Mouse (Mus musculus): ENCODE measurements around the gene Ttc23. TPM values are rescaled to one million over a fixed set of nuclear protein-coding genes. Genes with fewer than 3 reads are reported as not detected.

Ttc23 gene
- polyA plus RNA-seq, 1 experiment from 2014 or later, result 33.5 TPM

DNA sequence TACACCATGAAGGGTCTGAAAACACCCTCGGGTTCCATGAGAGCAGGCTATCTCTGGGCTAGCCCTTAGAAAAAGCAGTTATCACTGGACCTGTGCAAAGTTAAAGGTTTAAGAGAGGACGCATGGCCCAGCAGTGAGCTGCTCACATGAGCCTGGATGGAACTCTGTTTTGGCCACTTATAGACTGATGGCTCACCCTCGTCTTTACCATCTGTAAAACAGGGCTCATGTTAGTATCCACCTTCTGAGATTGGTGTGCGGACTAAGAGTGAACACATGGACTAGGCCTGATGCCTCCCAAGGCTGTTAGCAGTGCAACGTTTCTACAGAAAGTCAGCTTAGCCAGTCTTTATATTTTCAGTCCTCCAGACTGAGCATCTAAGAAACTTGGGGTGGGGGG, 109.4 kb downstream of the Ttc23 start:
- Histone ChIP-seq H3K27ac (ENCODE audit: low read depth) (no peak overlapping the region), H3K27me3 (ENCODE audit: insufficient read depth, low read length) (peaks cover 7% of the 10 kb centered on the region), H3K9me3 (ENCODE audit: low read depth, low read length) (no peaks in the 10 kb centered on the region), H3K36me3 (ENCODE audit: insufficient read depth) (no peaks in the 10 kb centered on the region), H3K9ac (no peak overlapping the region), H3K4me2 (no peak overlapping the region), H3K4me3 (ENCODE audit: low read depth, low read length) (no peak overlapping the region), H3K4me1 (ENCODE audit: insufficient read depth) (no peaks in the 10 kb centered on the region)
- ATAC-seq (ENCODE audit: insufficient read depth) (no peak), DNase-seq (no peak)
- TF ChIP-seq CTCF (IDR thresholded peaks at IDR 0.05; ENCODE audit: low read depth), result no peak
- WGBS, result 83% methylated on average over 5 of the region's 5 CpGs

DNA sequence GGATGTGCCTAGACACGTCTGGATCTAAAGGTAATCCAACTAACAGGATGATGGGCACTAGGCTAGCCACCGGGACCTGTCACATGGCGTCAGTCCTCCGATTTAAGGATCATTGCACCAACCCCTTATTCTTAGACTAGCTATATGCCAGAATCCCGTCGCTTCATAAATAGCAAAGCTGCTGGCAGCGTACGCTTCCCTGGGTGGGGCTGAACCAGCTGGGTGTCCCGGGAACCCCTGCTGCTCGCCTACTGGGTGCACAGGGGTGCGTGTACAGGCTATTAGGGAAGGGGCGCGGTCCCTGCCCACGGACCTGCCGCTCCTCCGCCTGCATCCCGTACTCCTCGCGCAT, 111.3 kb downstream of the Ttc23 start:
- Histone ChIP-seq H3K4me3 (ENCODE audit: low read depth, low read length) (peak overlapping the region; percentile 56), H3K4me2 (peak overlapping the region; percentile 100), H3K27me3 (ENCODE audit: insufficient read depth, low read length) (peaks cover 7% of the 10 kb centered on the region), H3K4me1 (ENCODE audit: insufficient read depth) (no peaks in the 10 kb centered on the region), H3K36me3 (ENCODE audit: insufficient read depth) (no peaks in the 10 kb centered on the region), H3K9ac (peak overlapping the region; percentile 50), H3K9me3 (ENCODE audit: low read depth, low read length) (no peaks in the 10 kb centered on the region), H3K27ac (ENCODE audit: low read depth) (no peak overlapping the region)
- TF ChIP-seq CTCF (IDR thresholded peaks at IDR 0.05; ENCODE audit: low read depth), result no peak
- WGBS, result 0% methylated on average over 19 of the region's 19 CpGs
- no peak for ATAC-seq (ENCODE audit: insufficient read depth)
- no peak for DNase-seq

DNA sequence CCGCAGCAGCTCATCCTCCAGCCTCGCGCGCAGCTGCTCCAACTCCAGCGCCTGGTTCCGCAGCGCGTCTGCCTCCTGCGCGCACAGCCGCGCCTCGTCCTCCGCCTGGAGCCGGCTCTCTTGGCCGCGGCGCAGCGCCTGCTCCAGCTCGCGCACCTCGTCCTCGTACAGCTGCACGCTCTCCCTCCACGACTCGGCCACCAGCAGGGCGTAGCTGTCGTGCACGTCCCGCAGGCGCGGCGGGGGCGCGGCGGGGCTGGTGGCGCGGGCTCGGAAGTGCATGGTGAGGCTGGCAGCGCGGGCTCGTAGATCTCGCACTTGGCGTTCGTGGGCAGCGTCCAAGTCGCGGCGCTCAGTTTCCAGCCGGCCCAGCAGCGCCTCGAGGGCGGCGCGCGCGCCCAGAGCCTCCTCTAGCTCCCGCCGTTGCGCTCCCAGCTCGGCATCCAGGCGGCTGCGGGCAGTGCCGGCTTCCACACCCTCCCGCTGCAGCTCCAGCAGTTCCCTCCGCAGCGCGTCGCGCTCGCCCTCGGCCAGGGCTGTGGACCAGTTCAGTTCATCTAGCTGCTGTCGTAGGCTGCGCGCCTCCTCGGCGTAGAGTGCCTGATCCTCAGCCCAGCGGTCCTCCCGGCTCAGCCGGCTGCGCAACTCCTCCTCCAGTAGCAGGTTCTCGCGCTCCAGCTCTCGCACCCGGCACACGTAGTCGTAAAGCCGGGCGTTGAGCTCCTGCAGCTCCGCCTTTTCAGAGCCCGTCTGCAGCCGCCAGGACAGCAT, 111.8 kb downstream of the Ttc23 start:
- H3K9me3 ChIP-seq (ENCODE audit: low read depth, low read length), result no peaks in the 10 kb centered on the region
- no peak for TF ChIP-seq CTCF (IDR thresholded peaks at IDR 0.05; ENCODE audit: low read depth)
- no peaks in the 10 kb centered on the region for H3K36me3 ChIP-seq (ENCODE audit: insufficient read depth)
- H3K9ac ChIP-seq, result peak overlapping the region; percentile 50
- H3K27ac ChIP-seq (ENCODE audit: low read depth), result peak overlapping the region; percentile 36; the same call in 1 of the 2 replicates
- peak; percentile 83 for DNase-seq
- H3K27me3 ChIP-seq (ENCODE audit: insufficient read depth, low read length), result peaks cover 7% of the 10 kb centered on the region
- WGBS, result under 1% methylated on average over 90 of the region's 92 CpGs
- H3K4me2 ChIP-seq, result peak overlapping the region; percentile 100
- peak; percentile 78 for ATAC-seq (ENCODE audit: insufficient read depth)
- H3K4me3 ChIP-seq (ENCODE audit: low read depth, low read length), result peak overlapping the region; percentile 56
- no peaks in the 10 kb centered on the region for H3K4me1 ChIP-seq (ENCODE audit: insufficient read depth)

DNA sequence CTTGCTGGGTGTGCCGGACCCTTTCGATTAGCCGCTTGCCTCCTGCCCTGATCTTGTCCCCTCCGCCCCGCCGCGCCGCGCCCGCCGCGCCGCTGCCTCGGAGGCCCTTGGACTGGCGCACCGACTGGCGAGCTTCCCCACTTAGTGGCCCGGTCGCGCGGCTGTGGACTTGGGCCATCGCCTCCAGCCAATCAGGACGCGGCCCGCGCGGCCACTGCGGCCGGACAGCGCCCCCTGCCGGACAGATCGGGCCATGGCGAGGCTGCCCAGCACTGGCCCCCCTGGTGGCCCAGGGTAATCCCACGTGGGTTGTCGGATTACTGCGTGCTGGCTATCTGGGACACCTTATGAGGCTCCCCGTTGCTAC, 112.4 kb downstream of the Ttc23 start, which contains the start of gene Synm:
TSS of gene Synm (minus strand) at position 114 of the 367 bp plus-strand sequence.
- Histone ChIP-seq H3K9ac (peak within 1 kb of the TSS; percentile 50), H3K9me3 (ENCODE audit: low read depth, low read length) (no peaks in the 10 kb centered on the region), H3K4me1 (ENCODE audit: insufficient read depth) (no peaks in the 10 kb centered on the region), H3K27me3 (ENCODE audit: insufficient read depth, low read length) (peaks cover 7% of the 10 kb centered on the region), H3K27ac (ENCODE audit: low read depth) (peak within 1 kb of the TSS; percentile 36; the same call in 1 of the 2 replicates), H3K36me3 (ENCODE audit: insufficient read depth) (no peaks in the 10 kb centered on the region), H3K4me3 (ENCODE audit: low read depth, low read length) (peak within 1 kb of the TSS; percentile 56), H3K4me2 (peak within 1 kb of the TSS; percentile 100)
- TF ChIP-seq CTCF (IDR thresholded peaks at IDR 0.05; ENCODE audit: low read depth), result peak; percentile 87
- under 1% methylated on average over 36 of the region's 37 CpGs for WGBS
- ATAC-seq (ENCODE audit: insufficient read depth) (peak; percentile 89), DNase-seq (peak; percentile 94)

DNA sequence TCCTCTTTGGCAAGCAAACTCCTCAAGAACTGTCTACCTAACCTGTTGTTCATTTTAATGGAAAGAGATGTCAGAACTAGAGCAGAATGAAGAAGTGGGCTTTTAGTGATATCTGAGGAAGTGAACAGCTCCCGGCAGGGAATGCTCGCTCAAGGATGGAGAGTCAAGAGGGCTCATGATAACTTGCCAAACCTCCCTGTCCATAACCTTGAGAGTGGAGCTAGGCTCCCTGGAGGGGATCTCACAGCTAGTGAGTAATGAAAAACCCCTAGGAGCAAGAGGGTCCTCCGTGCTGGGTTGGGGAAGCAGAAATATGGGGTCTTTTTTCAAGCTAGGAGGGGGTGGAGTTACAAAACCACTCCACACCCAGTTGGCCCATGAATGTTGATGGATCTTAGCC, 116.4 kb downstream of the Ttc23 start:
- 50% methylated on average over 3 of the region's 3 CpGs for WGBS

DNA sequence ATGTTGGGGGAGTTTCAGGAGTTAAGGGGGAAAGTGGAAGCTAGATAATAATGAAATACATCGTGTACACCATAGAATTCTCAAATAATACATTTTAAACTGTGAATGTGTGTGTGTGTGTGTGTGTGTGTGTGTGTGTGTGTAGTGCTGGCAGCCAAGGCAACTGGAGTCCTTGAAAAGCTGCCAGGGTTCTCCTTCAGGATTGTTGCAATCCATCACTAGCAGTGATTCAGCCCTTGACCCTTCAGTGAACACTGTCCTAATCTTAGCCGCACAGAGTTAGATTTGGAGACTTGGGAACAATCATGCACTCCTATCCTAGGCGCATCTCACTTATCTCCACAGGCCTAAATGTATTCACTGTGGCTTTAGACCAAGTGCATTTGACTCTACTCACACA, 120.9 kb downstream of the Ttc23 start:
- ATAC-seq (ENCODE audit: insufficient read depth) (no peak), DNase-seq (peak; percentile 57)
- Histone ChIP-seq H3K4me2 (no peak overlapping the region), H3K9ac (no peak overlapping the region), H3K4me3 (ENCODE audit: low read depth, low read length) (no peak overlapping the region), H3K27ac (ENCODE audit: low read depth) (no peak overlapping the region), H3K4me1 (ENCODE audit: insufficient read depth) (no peaks in the 10 kb centered on the region), H3K27me3 (ENCODE audit: insufficient read depth, low read length) (no peaks in the 10 kb centered on the region), H3K36me3 (ENCODE audit: insufficient read depth) (no peaks in the 10 kb centered on the region), H3K9me3 (ENCODE audit: low read depth, low read length) (no peaks in the 10 kb centered on the region)
- no peak for TF ChIP-seq CTCF (IDR thresholded peaks at IDR 0.05; ENCODE audit: low read depth)
- 54% methylated on average over 3 of the region's 3 CpGs for WGBS

More for the DNA sequence above, 116.4 kb downstream of the Ttc23 start:
- no peaks in the 10 kb centered on the region for H3K9me3 ChIP-seq (ENCODE audit: low read depth, low read length)
- no peak for DNase-seq
- H3K9ac ChIP-seq, result no peak overlapping the region
- no peak overlapping the region for H3K27ac ChIP-seq (ENCODE audit: low read depth)
- no peaks in the 10 kb centered on the region for H3K4me1 ChIP-seq (ENCODE audit: insufficient read depth)
- peaks cover 4% of the 10 kb centered on the region; the same call in 1 of the 2 replicates for H3K27me3 ChIP-seq (ENCODE audit: insufficient read depth, low read length)
- no peak for ATAC-seq (ENCODE audit: insufficient read depth)
- no peak overlapping the region for H3K4me2 ChIP-seq
- no peaks in the 10 kb centered on the region for H3K36me3 ChIP-seq (ENCODE audit: insufficient read depth)
- H3K4me3 ChIP-seq (ENCODE audit: low read depth, low read length), result no peak overlapping the region
- no peak for TF ChIP-seq CTCF (IDR thresholded peaks at IDR 0.05; ENCODE audit: low read depth)

DNA sequence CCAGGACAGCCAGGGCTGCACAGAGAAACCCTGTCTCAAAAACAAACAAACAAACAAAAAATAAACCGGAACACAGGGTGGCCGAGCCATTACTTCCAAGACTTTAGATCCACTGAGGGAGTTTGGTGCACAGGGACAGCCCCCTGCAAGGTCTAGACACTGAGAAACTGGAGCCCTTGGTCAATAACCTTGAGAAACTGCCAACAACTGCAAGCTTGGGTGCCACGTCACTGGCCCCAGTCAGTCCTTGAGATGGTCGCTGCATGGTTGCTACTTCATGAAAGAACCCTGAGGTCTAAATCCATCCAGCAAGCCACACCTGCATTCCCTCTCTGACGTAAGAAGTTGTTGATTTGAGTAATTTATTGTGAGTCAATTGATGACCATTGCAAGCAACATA, 122.3 kb downstream of the Ttc23 start:
- Histone ChIP-seq H3K9me3 (ENCODE audit: low read depth, low read length) (no peaks in the 10 kb centered on the region), H3K36me3 (ENCODE audit: insufficient read depth) (no peaks in the 10 kb centered on the region), H3K9ac (no peak overlapping the region), H3K4me2 (no peak overlapping the region), H3K4me3 (ENCODE audit: low read depth, low read length) (no peak overlapping the region), H3K27me3 (ENCODE audit: insufficient read depth, low read length) (no peaks in the 10 kb centered on the region), H3K4me1 (ENCODE audit: insufficient read depth) (no peaks in the 10 kb centered on the region), H3K27ac (ENCODE audit: low read depth) (no peak overlapping the region)
- TF ChIP-seq CTCF (IDR thresholded peaks at IDR 0.05; ENCODE audit: low read depth), result no peak
- DNase-seq, result no peak
- 87% methylated on average over 5 of the region's 5 CpGs for WGBS
- ATAC-seq (ENCODE audit: insufficient read depth), result no peak
